Mouse (Mus musculus) heart, postnatal 10 days (tissue): ENCODE measurements around the gene Ifna1. TPM values are rescaled to one million over a fixed set of nuclear protein-coding genes. Genes with fewer than 3 reads are reported as not detected.
A peak's percentile ranks its signal among the peaks of the same experiment; 100 is the strongest.
"Not testable (repeated sequence)": the region's sequence is repeated elsewhere in the genome, so short reads cannot be mapped to it uniquely, and the experiment has no call there.

Experiments
- DNase-seq, 2 experiments: peaks; one replicate each; pipeline ENCODE4 v3.0.0; 2021
- intact Hi-C: fragments of 180-260 bp; cut with DNase I; formaldehyde crosslinking; loops from one replicate; pipeline ENCODE4 v1.15.1; 2025
- total RNA-seq, 2 experiments: library from RNA; stranded (reverse); gene quantifications; 2 replicates each; pipeline ENCODE4 v1.2.3; 2021

The Ifna1 gene
- total RNA-seq, result not detected

DNA sequence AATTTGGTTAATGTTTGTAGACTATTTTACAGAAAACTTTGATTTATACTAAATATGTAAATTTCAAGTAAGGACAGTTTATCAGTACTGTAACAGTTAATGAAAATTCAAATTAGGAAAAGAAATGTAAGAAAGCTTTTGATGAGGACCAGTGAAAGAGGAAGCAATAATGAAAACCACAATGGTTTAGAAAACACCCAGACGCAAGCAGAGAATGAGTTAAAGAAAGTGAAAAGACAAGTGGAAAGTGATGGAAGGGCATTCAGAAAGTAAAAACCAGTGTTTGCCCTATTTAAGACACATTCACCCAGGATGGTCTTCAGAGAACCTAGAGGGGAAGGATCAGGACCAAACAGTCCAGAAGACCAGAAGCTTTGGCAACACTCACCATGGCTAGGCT lies at the start of gene Ifna1:
TSS of gene Ifna1 (plus strand) at position 390 of the 400 bp plus-strand sequence.
- no peak for DNase-seq
- intact Hi-C loops, result no loop called here

- DNase-seq, intact Hi-C loops: not testable (repeated sequence)
Observed at GRCm38 (mm10) chr4:88802954-88803353, 46.9 kb upstream of the Ifna1 start, which contains the start of gene Gm13287. Gene Gm13287, plus strand, starts transcription at chr4:88803254.

DNA sequence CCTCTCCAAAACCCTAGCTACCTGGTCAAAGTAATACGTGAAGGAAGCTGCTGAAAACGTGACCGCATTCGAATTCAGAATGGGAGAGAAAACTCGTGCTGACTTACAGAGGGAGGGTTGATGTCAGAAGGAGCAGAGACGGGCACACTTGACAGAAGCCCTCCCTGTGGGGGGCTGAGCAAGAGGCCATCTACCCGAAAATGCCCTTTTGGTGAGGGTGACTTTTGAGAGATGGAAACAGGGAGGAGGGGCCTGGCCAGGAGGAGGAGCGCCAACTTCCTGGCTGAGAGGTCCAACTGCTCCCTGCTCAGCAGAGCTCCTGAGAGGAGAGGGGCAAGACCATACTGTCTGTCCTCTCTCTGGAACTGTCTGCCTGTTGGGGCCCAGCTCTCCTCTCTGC lies 44.7 kb upstream of the Ifna1 start, which contains the start of gene Gm13288:
TSS of gene Gm13288 (plus strand) at position 301 of the 400 bp plus-strand sequence.
- DNase-seq, result not testable (repeated sequence)
- intact Hi-C loops, result loop anchor here (5.0 kb wide), 1 partner anchor 322 kb away; no protein-coding TSS in a partner anchor

- DNase-seq, result peak; percentile 36 to 41
- intact Hi-C loops, result loop anchor here (5.0 kb wide), 1 partner anchor 322 kb away; no protein-coding TSS in a partner anchor
Observed at GRCm38 (mm10) chr4:88805761-88806160, 44.1 kb upstream of the Ifna1 start.

DNA sequence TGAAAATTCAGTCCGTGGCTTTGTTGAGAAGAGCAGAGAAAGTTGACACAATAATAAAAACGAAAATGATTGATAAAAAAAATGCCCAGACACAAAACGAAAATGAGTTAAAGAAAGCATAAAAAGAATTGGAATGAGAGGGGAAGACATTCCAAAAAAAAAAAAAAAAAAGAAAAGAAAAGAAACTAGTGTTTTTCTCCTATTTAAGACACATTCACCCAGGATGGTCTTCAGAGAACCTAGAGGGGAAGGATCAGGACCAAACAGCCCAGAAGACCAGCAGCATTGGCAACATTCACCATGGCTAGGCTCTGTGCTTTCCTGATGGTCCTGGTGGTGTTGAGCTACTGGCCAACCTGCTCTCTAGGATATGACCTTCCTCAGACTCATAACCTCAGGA lies 34.0 kb upstream of the Ifna1 start, which contains the start of gene Ifna7:
TSS of gene Ifna7 (plus strand) at position 301 of the 400 bp plus-strand sequence.
- DNase-seq, result no peak
- intact Hi-C loops, result loop anchor here (5.0 kb wide), 1 partner anchor 134 kb away; the partner anchor contains the start of gene Ifna2

DNA sequence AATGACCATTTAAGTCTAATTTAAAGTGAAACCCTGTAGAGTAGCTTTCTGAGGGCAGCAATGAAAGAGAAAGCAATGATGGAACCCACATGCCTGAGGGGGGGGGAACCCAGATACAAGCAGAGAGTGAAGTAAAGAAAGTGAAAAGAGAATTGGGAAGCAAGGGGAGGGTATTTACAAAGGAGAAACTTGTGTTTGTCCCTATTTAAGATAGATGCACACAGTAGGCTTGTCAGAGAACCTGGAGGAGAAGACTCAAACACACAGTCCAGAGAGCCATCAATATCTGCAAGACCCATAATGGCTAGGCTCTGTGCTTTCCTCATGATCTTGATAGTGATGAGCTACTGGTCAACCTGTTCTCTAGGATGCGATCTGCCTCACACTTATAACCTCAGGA lies 30.2 kb upstream of the Ifna1 start, which contains the start of gene Ifna11:
TSS of gene Ifna11 (plus strand) at position 301 of the 400 bp plus-strand sequence.
- intact Hi-C loops, result loop anchor here (5.0 kb wide), 1 partner anchor 137 kb away; the partner anchor contains the start of gene Ifna2
- DNase-seq, result no peak

DNA sequence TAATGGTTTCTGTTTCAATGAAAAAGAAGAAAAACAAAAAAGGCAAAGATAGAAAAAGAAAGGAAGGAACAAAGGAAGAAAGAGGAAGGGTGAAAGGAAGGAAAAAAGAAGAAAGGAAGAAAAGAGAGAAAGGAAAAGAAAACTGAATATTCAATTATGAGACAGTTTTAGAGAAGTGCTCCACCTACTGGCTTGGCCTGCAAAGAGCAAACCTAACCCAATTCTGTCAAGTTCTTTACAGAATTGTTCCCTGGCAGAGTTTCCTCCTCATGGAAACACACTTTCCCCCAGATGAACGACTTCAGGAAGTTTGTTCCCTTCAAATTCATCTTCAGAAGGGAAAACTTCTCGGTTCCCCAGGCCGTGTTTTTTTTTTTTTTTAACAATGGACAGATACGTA lies 26.9 kb upstream of the Ifna1 start:
- intact Hi-C loops, result no loop called here
- DNase-seq, result peak in 1 of 2 experiments; percentile 21

- DNase-seq, intact Hi-C loops: not testable (repeated sequence)
Observed at GRCm38 (mm10) chr4:88827116-88827515, 22.8 kb upstream of the Ifna1 start, which contains the start of gene Ifna6. Gene Ifna6, plus strand, starts transcription at chr4:88827416.

DNA sequence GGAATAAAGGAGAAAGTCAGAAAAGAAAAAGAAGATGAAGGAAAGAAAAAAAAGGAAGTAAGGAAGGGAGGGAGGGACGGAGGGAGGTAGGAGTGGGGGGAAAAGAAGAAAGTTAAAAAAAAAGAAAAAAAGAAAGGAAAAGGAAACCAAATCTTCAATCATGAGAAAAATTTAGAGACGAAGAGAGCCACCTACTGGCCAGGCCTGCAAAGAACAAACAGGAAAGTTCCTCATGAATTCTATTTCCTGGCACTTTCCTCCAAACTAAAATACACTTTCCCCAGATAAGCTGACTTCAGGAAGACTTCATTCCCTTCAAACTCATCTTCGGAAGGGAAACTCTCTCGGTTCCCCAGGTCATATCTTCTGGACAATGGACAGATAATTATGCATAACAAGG lies 19.4 kb upstream of the Ifna1 start:
- peak; percentile 10 to 40 for DNase-seq
- intact Hi-C loops, result no loop called here

DNA sequence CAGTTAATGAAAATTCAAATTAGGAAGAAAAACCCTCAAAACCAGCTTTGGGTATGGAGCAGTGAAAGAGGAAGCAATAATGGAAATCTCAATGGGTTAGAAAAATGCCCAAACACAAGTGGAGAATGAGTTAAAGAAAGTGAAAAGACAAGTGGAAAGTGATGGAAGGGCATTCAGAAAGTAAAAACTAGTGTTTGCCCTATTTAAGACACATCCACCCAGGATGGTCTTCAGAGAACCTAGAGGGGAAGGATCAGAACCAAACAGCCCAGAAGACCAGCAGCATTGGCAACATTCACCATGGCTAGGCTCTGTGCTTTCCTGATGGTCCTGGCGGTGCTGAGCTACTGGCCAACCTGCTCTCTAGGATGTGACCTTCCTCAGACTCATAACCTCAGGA lies 14.7 kb upstream of the Ifna1 start, which contains the start of gene Ifna5:
TSS of gene Ifna5 (plus strand) at position 301 of the 400 bp plus-strand sequence.
- DNase-seq, intact Hi-C loops: not testable (repeated sequence)

DNA sequence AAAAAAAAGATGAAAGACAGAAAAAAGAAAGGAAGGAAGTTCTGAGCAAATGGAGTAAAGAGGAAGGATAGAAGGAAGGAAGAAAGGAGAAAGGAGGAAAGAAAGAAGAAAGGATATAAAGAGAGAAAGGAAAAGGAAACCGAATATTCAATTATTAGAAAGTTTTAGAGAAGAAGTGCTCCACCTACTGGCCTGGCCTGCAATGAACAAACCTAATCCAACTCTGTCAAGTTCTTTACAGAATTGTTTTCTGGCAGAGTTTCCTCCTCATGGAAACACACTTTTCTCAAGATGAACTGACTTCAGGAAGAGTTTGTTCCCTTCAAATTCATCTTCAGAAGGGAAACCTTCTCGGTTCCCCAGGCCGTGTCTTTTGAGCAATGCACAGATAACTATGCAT lies 11.1 kb upstream of the Ifna1 start:
- intact Hi-C loops, result no loop called here

GRCm38 (mm10) chr4:88840058-88840457 lies 9.8 kb upstream of the Ifna1 start:
- no peak for DNase-seq
- intact Hi-C loops, result no loop called here

More for the DNA sequence above, 11.1 kb upstream of the Ifna1 start:
- peak in 1 of 2 experiments; percentile 23 for DNase-seq

- no peak for DNase-seq
- intact Hi-C loops, result no loop called here
Observed at GRCm38 (mm10) chr4:88841438-88841911, 8.4 kb upstream of the Ifna1 start, which contains the start of gene Ifna4. Gene Ifna4, plus strand, starts transcription at chr4:88841861.

GRCm38 (mm10) chr4:88845334-88845733 lies 4.6 kb upstream of the Ifna1 start:
- intact Hi-C loops, result no loop called here

DNA sequence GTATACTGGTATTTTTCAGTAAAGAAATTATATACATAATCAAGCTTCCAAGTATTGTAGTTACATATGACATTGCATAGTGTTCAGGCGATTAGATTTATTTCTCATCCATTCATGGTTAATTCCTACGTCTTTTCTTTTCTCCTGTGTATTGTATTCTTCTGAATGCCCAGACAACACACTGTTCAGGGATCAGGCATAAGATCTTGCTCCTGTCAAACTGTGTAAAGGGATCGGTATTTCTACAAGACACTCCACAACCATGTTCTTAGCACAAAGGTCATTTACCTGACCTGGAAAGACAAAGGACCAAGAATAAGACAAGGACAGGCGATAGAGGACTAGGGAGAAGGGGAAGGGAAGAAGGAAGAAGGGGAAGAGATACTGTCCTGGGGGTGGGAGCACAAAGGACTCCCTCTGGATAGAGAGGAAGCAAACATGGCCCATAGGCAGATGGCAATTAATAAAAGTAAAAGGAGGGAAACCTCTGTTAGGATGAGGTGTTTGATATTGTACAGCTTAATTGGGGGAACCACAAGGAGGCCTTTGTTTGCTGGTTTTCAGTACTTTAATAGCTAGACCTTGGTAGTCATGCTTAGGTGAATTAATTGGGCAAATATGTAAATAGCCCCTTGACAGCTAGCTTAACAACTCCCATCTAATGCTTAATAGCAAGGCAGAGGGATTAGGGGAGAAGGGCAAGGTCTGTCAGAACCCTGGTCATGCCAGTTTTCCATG lies 1.3 kb downstream of the Ifna1 start:
- DNase-seq, result no peak
- intact Hi-C loops, result no loop called here

More at GRCm38 (mm10) chr4:88845334-88845733, 4.6 kb upstream of the Ifna1 start:
- DNase-seq, result no peak

GRCm38 (mm10) chr4:88859214-88859613 lies 9.3 kb downstream of the Ifna1 start:
- DNase-seq, result no peak
- intact Hi-C loops, result no loop called here

GRCm38 (mm10) chr4:88863309-88863708 lies 13.4 kb downstream of the Ifna1 start:
- DNase-seq, result no peak
- intact Hi-C loops, result loop anchor here (10.0 kb wide), 1 partner anchor 661 kb away; no protein-coding TSS in a partner anchor

DNA sequence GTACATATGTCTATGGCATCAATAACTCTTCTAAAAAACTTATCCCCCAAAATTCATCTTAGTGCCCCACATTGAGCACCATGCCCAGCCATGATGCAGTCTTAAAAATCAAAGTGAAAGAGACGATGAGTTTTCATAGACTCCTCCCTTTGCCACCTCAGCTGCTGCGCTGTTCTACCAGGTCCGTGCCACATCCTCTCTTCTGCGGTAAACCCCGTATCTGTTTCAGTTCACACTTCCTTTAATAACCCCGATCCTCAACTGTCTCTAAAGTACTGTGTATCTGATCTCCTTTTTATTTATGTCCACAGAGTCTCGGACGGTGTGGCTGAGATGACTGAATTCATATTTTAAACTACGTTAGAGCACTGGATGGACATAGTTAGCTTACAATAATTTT lies 14.7 kb downstream of the Ifna1 start:
- intact Hi-C loops, result loop anchor here (10.0 kb wide), 1 partner anchor 660 kb away; no protein-coding TSS in a partner anchor
- no peak for DNase-seq

GRCm38 (mm10) chr4:88865011-88865569 lies 15.2 kb downstream of the Ifna1 start:
- intact Hi-C loops, result loop anchor here (10.0 kb wide), 1 partner anchor 660 kb away; no protein-coding TSS in a partner anchor
- no peak for DNase-seq

- intact Hi-C loops, result loop anchor here (10.0 kb wide), 1 partner anchor 657 kb away; no protein-coding TSS in a partner anchor
Observed at GRCm38 (mm10) chr4:88867366-88867925, 17.6 kb downstream of the Ifna1 start.

More at GRCm38 (mm10) chr4:88867366-88867925, 17.6 kb downstream of the Ifna1 start:
- DNase-seq, result peak; percentile 83 to 89
